Mouse (Mus musculus) small intestine, adult 2 months (tissue): ENCODE results near the gene Pdxk. TPM values are rescaled to one million over a fixed set of nuclear protein-coding genes. Genes with fewer than 3 reads are reported as not detected.

Experiments
- H3K27ac ChIP-seq: fragments of 200-500 bp; 2 replicates; pipeline ENCODE4 v1.5.1; 2012; ENCODE audit warnings: low read depth, low read length, control low read depth, inconsistent platforms; ENCODE audit not compliant: insufficient read depth
- H3K27me3 ChIP-seq: fragments of 200-500 bp; 2 replicates; pipeline ENCODE4 v1.6.1; 2012; ENCODE audit warnings: mild to moderate bottlenecking, moderate library complexity, low read length, inconsistent platforms; ENCODE audit not compliant: control insufficient read depth, insufficient read depth
- H3K36me3 ChIP-seq: fragments of 200-500 bp; 2 replicates; pipeline ENCODE4 v1.6.1; 2012; ENCODE audit warnings: mild to moderate bottlenecking, low read length, control low read depth, inconsistent platforms; ENCODE audit not compliant: control insufficient read depth, insufficient read depth
- H3K4me1 ChIP-seq: fragments of 200-500 bp; 2 replicates; pipeline ENCODE4 v1.6.1; 2012; ENCODE audit warnings: low read length, inconsistent platforms, mixed read lengths; ENCODE audit not compliant: control insufficient read depth, insufficient read depth, insufficient read length
- H3K4me3 ChIP-seq: fragments of 200-500 bp; 2 replicates; pipeline ENCODE4 v1.5.1; 2012; ENCODE audit warnings: low read depth, mild to moderate bottlenecking, control low read depth, inconsistent platforms, low read length, moderate library complexity
- CTCF ChIP-seq: fragments of 200-500 bp; IDR thresholded peaks from 2 replicates; pipeline ENCODE4 v1.5.1; 2012; ENCODE audit warnings: low read depth, mild to moderate bottlenecking, control low read depth, inconsistent platforms, low read length, moderate library complexity, mixed read lengths; ENCODE audit not compliant: insufficient replicate concordance, insufficient read length; ENCODE audit errors: extremely low read depth
- POLR2A ChIP-seq: fragments of 200-500 bp; IDR thresholded peaks from 2 replicates; pipeline ENCODE4 v1.6.1; 2012; ENCODE audit warnings: low read depth, mild to moderate bottlenecking, control low read depth, inconsistent platforms, low read length, moderate library complexity
- WGBS: fragments of 180-500 bp; shearing (Covaris S2); methylation state at CpG from one replicate; pipeline ENCODE4 v1.1.7; 2018; 5-methylcytosine and 5-hydroxymethylcytosine counted together
- polyA plus RNA-seq: library from polyadenylated mRNA; depleted of rRNA; stranded (reverse); fragments of >200 nt; gene quantifications from 2 replicates; pipeline ENCODE4 v1.2.3, GENCODE M21; 2012; rRNA removed

Pdxk gene
- polyA plus RNA-seq, 1 experiment = 38.7 TPM

GRCm38 (mm10) chr10:78392072-78392471 is 72.7 kb downstream of the Pdxk start:
- Histone ChIP-seq H3K27ac (no peak overlapping the region), H3K27me3 (no peaks in the 10 kb centered on the region), H3K36me3 (no peaks in the 10 kb centered on the region), H3K4me3 (no peak overlapping the region), H3K4me1 (no peaks in the 10 kb centered on the region; the same call in 1 of the 2 replicates)
- no peak for TF ChIP-seq POLR2A
- TF ChIP-seq CTCF = peak; percentile 92
- 4% methylated on average over 18 of the region's 18 CpGs for WGBS

GRCm38 (mm10) chr10:78390982-78391470 is 73.7 kb downstream of the Pdxk start:
- TF ChIP-seq POLR2A (no peak), CTCF (no peak)
- Histone ChIP-seq H3K27ac (no peak overlapping the region), H3K36me3 (no peaks in the 10 kb centered on the region), H3K27me3 (no peaks in the 10 kb centered on the region), H3K4me3 (no peak overlapping the region), H3K4me1 (no peaks in the 10 kb centered on the region; the same call in 1 of the 2 replicates)
- WGBS = 42% methylated on average over 4 of the region's 4 CpGs

GRCm38 (mm10) chr10:78388216-78388980 is 76.4 kb downstream of the Pdxk start:
- no peaks in the 10 kb centered on the region; the same call in 1 of the 2 replicates for H3K4me1 ChIP-seq
- no peak overlapping the region for H3K27ac ChIP-seq
- WGBS = 77% methylated on average over 20 of the region's 20 CpGs
- no peaks in the 10 kb centered on the region for H3K36me3 ChIP-seq
- H3K4me3 ChIP-seq = no peak overlapping the region
- no peak for TF ChIP-seq CTCF
- no peak for TF ChIP-seq POLR2A
- H3K27me3 ChIP-seq = no peaks in the 10 kb centered on the region

Other genes with a start within 250 kb of the Pdxk start
- 35.1 and 69.9 TPM in 2 replicates for gene Trappc10, start 220.3 kb downstream of the Pdxk start, polyA plus RNA-seq
- 116 and 178 TPM in 2 replicates for gene Agpat3, start 112.5 kb downstream of the Pdxk start, polyA plus RNA-seq
- gene Rrp1, start 51.9 kb downstream of the Pdxk start, polyA plus RNA-seq = 24.4 and 42.0 TPM in 2 replicates
- 11.8 and 21.1 TPM in 2 replicates for gene Cstb, start 39.3 kb downstream of the Pdxk start, polyA plus RNA-seq
- gene Olfr1358, start 52.5 kb upstream of the Pdxk start, polyA plus RNA-seq = not detected in 2 replicates
- gene Ilvbl, start 109.4 kb upstream of the Pdxk start, polyA plus RNA-seq = 62.2 and 168 TPM in 2 replicates
- 4.8 and 8.6 TPM in 2 replicates for gene Syde1, start 127.0 kb upstream of the Pdxk start, polyA plus RNA-seq
- gene Olfr1357, start 153.1 kb upstream of the Pdxk start, polyA plus RNA-seq = not detected in 2 replicates